Mouse (Mus musculus): ENCODE data around the gene Kntc1. TPM values are rescaled to one million over a fixed set of nuclear protein-coding genes. Genes with fewer than 3 reads are reported as not detected.
"Not testable (repeated sequence)": the region's sequence is repeated elsewhere in the genome, so short reads cannot be mapped to it uniquely, and the experiment has no call there.

The Kntc1 gene
- polyA plus RNA-seq (2015; fragmentation: Nextera tagmentation; extraction: Ambion mirVana) = 19.9 and 21.3 TPM in 2 replicates

- Histone ChIP-seq H3K27ac (replicated peaks) (peak within 1 kb of the TSS; percentile 99), H3K4me3 (replicated peaks) (peak within 1 kb of the TSS; percentile 72), H3K9ac (peak within 1 kb of the TSS; percentile 76), H3K4me2 (peak within 1 kb of the TSS; percentile 72), H3K27me3 (no peaks in the 10 kb centered on the region), H3K9me3 (replicated peaks) (no peaks in the 10 kb centered on the region), H3K36me3 (replicated peaks) (peaks cover 43% of the 10 kb centered on the region), H3K4me1 (replicated peaks) (peaks cover 52% of the 10 kb centered on the region)
- under 1% methylated on average over 63 of the region's 63 CpGs for WGBS (ENCODE audit: insufficient replicate concordance)
- peak; percentile 87 for ATAC-seq (ENCODE audit: insufficient read depth)
Observed at GRCm38 (mm10) chr5:123749065-123750064, at the start of gene Kntc1, which contains the start of gene Rsrc2. TSS of gene Kntc1 (plus strand) at chr5:123749716. TSS of gene Rsrc2 (minus strand) at chr5:123749414.

GRCm38 (mm10) chr5:123700625-123701024, 48.9 kb upstream of the Kntc1 start:
- Histone ChIP-seq H3K4me1 (replicated peaks) (no peaks in the 10 kb centered on the region), H3K27me3 (no peaks in the 10 kb centered on the region), H3K27ac (replicated peaks) (no peak overlapping the region), H3K4me3 (replicated peaks) (no peak overlapping the region), H3K9me3 (replicated peaks) (no peaks in the 10 kb centered on the region), H3K4me2 (no peak overlapping the region), H3K36me3 (replicated peaks) (peaks cover 84% of the 10 kb centered on the region), H3K9ac (no peak overlapping the region)
- 76% methylated on average over 11 of the region's 11 CpGs for WGBS (ENCODE audit: insufficient replicate concordance)
- no peak for ATAC-seq (ENCODE audit: insufficient read depth)

GRCm38 (mm10) chr5:123708598-123708997, 40.9 kb upstream of the Kntc1 start:
- H3K36me3 ChIP-seq (replicated peaks) = peaks cover 98% of the 10 kb centered on the region

GRCm38 (mm10) chr5:123709571-123709970, 39.9 kb upstream of the Kntc1 start:
- Histone ChIP-seq H3K9ac (no peak overlapping the region), H3K4me1 (replicated peaks) (no peaks in the 10 kb centered on the region), H3K36me3 (replicated peaks) (peaks cover 99% of the 10 kb centered on the region), H3K4me2 (no peak overlapping the region), H3K9me3 (replicated peaks) (no peaks in the 10 kb centered on the region), H3K4me3 (replicated peaks) (no peak overlapping the region), H3K27me3 (no peaks in the 10 kb centered on the region), H3K27ac (replicated peaks) (no peak overlapping the region)
- WGBS (ENCODE audit: insufficient replicate concordance) = 87% methylated on average over 4 of the region's 4 CpGs
- no peak for ATAC-seq (ENCODE audit: insufficient read depth)

More at GRCm38 (mm10) chr5:123708598-123708997, 40.9 kb upstream of the Kntc1 start:
- no peak for ATAC-seq (ENCODE audit: insufficient read depth)
- no peaks in the 10 kb centered on the region for H3K4me1 ChIP-seq (replicated peaks)
- no peaks in the 10 kb centered on the region for H3K9me3 ChIP-seq (replicated peaks)
- 87% methylated on average over 12 of the region's 12 CpGs for WGBS (ENCODE audit: insufficient replicate concordance)
- no peaks in the 10 kb centered on the region for H3K27me3 ChIP-seq
- H3K27ac ChIP-seq (replicated peaks) = no peak overlapping the region
- no peak overlapping the region for H3K4me2 ChIP-seq
- H3K4me3 ChIP-seq (replicated peaks) = no peak overlapping the region
- H3K9ac ChIP-seq = no peak overlapping the region

GRCm38 (mm10) chr5:123713782-123714181, 35.7 kb upstream of the Kntc1 start:
- peaks cover 94% of the 10 kb centered on the region for H3K36me3 ChIP-seq (replicated peaks)
- H3K9me3 ChIP-seq (replicated peaks) = no peaks in the 10 kb centered on the region
- H3K4me2 ChIP-seq = no peak overlapping the region
- H3K4me1 ChIP-seq (replicated peaks) = peaks cover 17% of the 10 kb centered on the region
- no peak overlapping the region for H3K4me3 ChIP-seq (replicated peaks)
- WGBS (ENCODE audit: insufficient replicate concordance) = 83% methylated on average over 6 of the region's 6 CpGs
- H3K9ac ChIP-seq = no peak overlapping the region
- no peaks in the 10 kb centered on the region for H3K27me3 ChIP-seq
- no peak overlapping the region for H3K27ac ChIP-seq (replicated peaks)
- no peak for ATAC-seq (ENCODE audit: insufficient read depth)

GRCm38 (mm10) chr5:123714622-123715021, 34.9 kb upstream of the Kntc1 start:
- H3K9ac ChIP-seq = no peak overlapping the region
- no peak overlapping the region for H3K4me3 ChIP-seq (replicated peaks)
- H3K27ac ChIP-seq (replicated peaks) = no peak overlapping the region
- H3K27me3 ChIP-seq = no peaks in the 10 kb centered on the region
- H3K9me3 ChIP-seq (replicated peaks) = no peaks in the 10 kb centered on the region
- no peak for ATAC-seq (ENCODE audit: insufficient read depth)
- H3K4me2 ChIP-seq = no peak overlapping the region
- H3K4me1 ChIP-seq (replicated peaks) = peaks cover 25% of the 10 kb centered on the region
- peaks cover 86% of the 10 kb centered on the region for H3K36me3 ChIP-seq (replicated peaks)
- WGBS (ENCODE audit: insufficient replicate concordance) = 51% methylated on average over 4 of the region's 4 CpGs

- WGBS (ENCODE audit: insufficient replicate concordance) = under 1% methylated on average over 83 of the region's 83 CpGs
- ATAC-seq (ENCODE audit: insufficient read depth) = peak; percentile 100
- peak within 1 kb of the TSS; percentile 91 for H3K4me3 ChIP-seq (replicated peaks)
- no peaks in the 10 kb centered on the region for H3K9me3 ChIP-seq (replicated peaks)
- H3K4me1 ChIP-seq (replicated peaks) = peaks cover 28% of the 10 kb centered on the region
- peak within 1 kb of the TSS; percentile 93 for H3K9ac ChIP-seq
- peaks cover 26% of the 10 kb centered on the region for H3K36me3 ChIP-seq (replicated peaks)
- H3K4me2 ChIP-seq = peak within 1 kb of the TSS; percentile 73
- H3K27ac ChIP-seq (replicated peaks) = peak within 1 kb of the TSS; percentile 90
- H3K27me3 ChIP-seq = no peaks in the 10 kb centered on the region
Observed at GRCm38 (mm10) chr5:123720328-123721311, 28.9 kb upstream of the Kntc1 start, which contains the start of gene Zcchc8. TSS of gene Zcchc8 (minus strand) at chr5:123721100.

GRCm38 (mm10) chr5:123723816-123724215, 25.7 kb upstream of the Kntc1 start:
- WGBS (ENCODE audit: insufficient replicate concordance) = 78% methylated on average over 7 of the region's 7 CpGs
- H3K4me3 ChIP-seq (replicated peaks); H3K9ac ChIP-seq; H3K9me3 ChIP-seq (replicated peaks); H3K4me2 ChIP-seq; ATAC-seq (ENCODE audit: insufficient read depth); H3K27me3 ChIP-seq; H3K27ac ChIP-seq (replicated peaks): not testable (repeated sequence)
- Histone ChIP-seq H3K36me3 (replicated peaks) (peaks cover 19% of the 10 kb centered on the region), H3K4me1 (replicated peaks) (peaks cover 11% of the 10 kb centered on the region)

- WGBS (ENCODE audit: insufficient replicate concordance) = 97% methylated on average over 2 of the region's 2 CpGs
- ATAC-seq (ENCODE audit: insufficient read depth) = no peak
Observed at GRCm38 (mm10) chr5:123730981-123731380, 18.5 kb upstream of the Kntc1 start.

GRCm38 (mm10) chr5:123744358-123744757, 5.2 kb upstream of the Kntc1 start:
- H3K36me3 ChIP-seq (replicated peaks) = peaks cover 67% of the 10 kb centered on the region
- H3K9ac ChIP-seq = no peak overlapping the region
- H3K4me3 ChIP-seq (replicated peaks) = no peak overlapping the region
- H3K27me3 ChIP-seq = no peaks in the 10 kb centered on the region
- H3K4me1 ChIP-seq (replicated peaks) = peaks cover 24% of the 10 kb centered on the region
- no peak overlapping the region for H3K27ac ChIP-seq (replicated peaks)
- no peaks in the 10 kb centered on the region for H3K9me3 ChIP-seq (replicated peaks)
- no peak overlapping the region for H3K4me2 ChIP-seq
- no peak for ATAC-seq (ENCODE audit: insufficient read depth)
- 91% methylated on average over 2 of the region's 2 CpGs for WGBS (ENCODE audit: insufficient replicate concordance)

More at GRCm38 (mm10) chr5:123730981-123731380, 18.5 kb upstream of the Kntc1 start:
- Histone ChIP-seq H3K9ac (no peak overlapping the region), H3K27ac (replicated peaks) (no peak overlapping the region), H3K9me3 (replicated peaks) (no peaks in the 10 kb centered on the region), H3K4me1 (replicated peaks) (no peaks in the 10 kb centered on the region), H3K4me2 (no peak overlapping the region), H3K4me3 (replicated peaks) (no peak overlapping the region), H3K36me3 (replicated peaks) (peaks cover 86% of the 10 kb centered on the region), H3K27me3 (no peaks in the 10 kb centered on the region)

Data from liver, embryonic 15.5 days (tissue).